Mouse (Mus musculus): ENCODE data around the gene Agpat3. TPM values are rescaled to one million over a fixed set of nuclear protein-coding genes. Genes with fewer than 3 reads are reported as not detected.
A peak's percentile ranks its signal among the peaks of the same experiment; 100 is the strongest.
"Not testable (repeated sequence)": the region's sequence is repeated elsewhere in the genome, so short reads cannot be mapped to it uniquely, and the experiment has no call there.

Agpat3 gene
- total RNA-seq, 2 experiments from 2014 or later: 204 to 227 TPM

DNA sequence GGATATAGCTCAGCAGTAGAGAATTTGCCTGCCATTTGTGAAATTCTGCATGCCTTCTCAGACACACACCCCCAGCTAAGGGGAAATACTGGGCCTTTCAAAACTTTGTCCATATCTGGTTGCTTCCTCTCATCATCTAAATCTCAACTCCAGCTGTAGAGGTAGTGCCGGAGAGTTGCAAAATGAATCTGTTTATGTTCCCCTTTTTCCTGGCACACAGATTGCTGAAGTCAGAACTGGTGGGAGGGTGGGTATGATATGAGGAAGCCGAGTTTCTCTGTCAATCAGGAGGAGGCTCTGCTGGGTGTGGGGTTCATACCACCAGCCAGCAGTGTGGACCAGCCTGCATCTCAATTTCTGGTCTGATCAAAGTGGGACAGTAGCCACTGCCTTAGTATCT is 11.8 kb upstream of the Agpat3 start:
- no peak for DNase-seq (ENCODE audit: low spot score)
- intact Hi-C loops (cut with DNase I): no loop called here

DNA sequence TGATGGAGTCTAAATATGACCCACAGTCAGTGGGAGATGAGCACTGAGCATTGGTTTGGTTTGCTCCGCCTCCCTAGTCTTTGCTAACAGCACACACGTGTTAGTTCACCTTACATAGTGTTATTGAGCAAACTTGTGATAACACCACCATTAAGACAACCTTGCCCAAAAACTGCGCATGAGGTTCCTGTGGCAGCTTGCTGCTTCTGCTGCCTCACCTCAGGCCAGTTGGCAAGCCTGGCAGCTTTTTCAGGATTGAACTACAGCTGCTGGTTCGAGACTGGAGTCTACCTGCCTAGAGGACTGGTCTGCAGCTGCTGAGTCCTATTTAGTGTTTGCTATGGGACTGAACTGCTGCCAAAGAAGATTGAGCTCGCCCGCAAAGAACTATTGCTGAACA is 11.1 kb upstream of the Agpat3 start:
- intact Hi-C loops (cut with DNase I): no loop called here
- no peak for DNase-seq (ENCODE audit: low spot score)

- intact Hi-C loops (cut with DNase I): no loop called here
- no peak for DNase-seq (ENCODE audit: low spot score)
Measured at GRCm38 (mm10) chr10:78361951-78362350, 9.7 kb upstream of the Agpat3 start.

- intact Hi-C loops (cut with DNase I): no loop called here
- no peak for DNase-seq (ENCODE audit: low spot score)
Measured at GRCm38 (mm10) chr10:78360290-78360711, 8.0 kb upstream of the Agpat3 start.

DNA sequence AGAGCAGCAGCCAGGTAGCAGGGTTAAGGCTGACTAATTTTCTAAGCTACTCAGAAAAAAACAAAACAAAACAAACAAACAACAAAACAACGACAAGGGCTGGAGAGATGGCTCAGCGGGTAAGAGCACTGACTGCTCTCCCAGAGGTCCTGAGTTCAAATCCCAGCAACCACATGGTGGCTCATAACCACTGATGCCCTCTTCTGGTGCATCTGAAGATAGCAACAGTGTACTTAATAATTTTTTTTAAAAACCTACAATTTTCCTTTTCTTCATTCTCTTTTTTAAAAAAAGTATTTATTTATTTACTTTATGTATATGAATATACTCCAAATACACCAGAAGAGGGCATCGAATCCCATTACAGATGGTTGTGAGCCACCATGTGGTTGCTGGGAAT is 6.7 kb upstream of the Agpat3 start:
- intact Hi-C loops (cut with DNase I): loop anchor here (5.0 kb wide), 1 partner anchor 37 kb away; no protein-coding TSS in a partner anchor
- DNase-seq (ENCODE audit: low spot score): not testable (repeated sequence)

GRCm38 (mm10) chr10:78358266-78358665 is 6.0 kb upstream of the Agpat3 start:
- intact Hi-C loops (cut with DNase I): loop anchor here (5.0 kb wide), 1 partner anchor 36 kb away; no protein-coding TSS in a partner anchor
- DNase-seq (ENCODE audit: low spot score): no peak

DNA sequence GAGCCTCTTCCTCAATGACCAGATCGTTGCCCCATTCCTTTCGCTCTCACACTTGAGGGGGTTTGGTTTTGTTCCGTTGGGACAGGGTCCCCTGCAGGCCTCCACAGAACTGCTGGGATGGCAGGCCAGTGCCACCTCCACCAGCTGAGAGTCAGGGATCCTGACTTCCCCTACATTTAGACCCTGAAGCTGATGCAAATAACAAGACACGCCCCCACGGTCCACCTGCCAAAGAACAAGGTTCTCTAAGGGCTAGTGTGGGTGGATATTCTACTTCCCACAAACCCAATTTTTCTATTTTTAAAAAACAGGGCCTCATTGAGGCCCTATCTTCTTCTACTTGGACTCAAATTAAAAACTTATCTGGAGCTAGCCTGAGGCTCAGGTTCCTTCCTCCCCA is 5.5 kb upstream of the Agpat3 start:
- intact Hi-C loops (cut with DNase I): loop anchor here (5.0 kb wide), 1 partner anchor 35 kb away; no protein-coding TSS in a partner anchor
- DNase-seq (ENCODE audit: low spot score): no peak

- intact Hi-C loops (cut with DNase I): loop anchor here (5.0 kb wide), 1 partner anchor 34 kb away; no protein-coding TSS in a partner anchor
- no peak for DNase-seq (ENCODE audit: low spot score)
Measured at GRCm38 (mm10) chr10:78355931-78356593, 3.8 kb upstream of the Agpat3 start.

GRCm38 (mm10) chr10:78353196-78353595 is 907 bp upstream of the Agpat3 start:
- DNase-seq (ENCODE audit: low spot score): no peak
- intact Hi-C loops (cut with DNase I): loop anchor here (5.0 kb wide), 1 partner anchor 34 kb away; no protein-coding TSS in a partner anchor

DNA sequence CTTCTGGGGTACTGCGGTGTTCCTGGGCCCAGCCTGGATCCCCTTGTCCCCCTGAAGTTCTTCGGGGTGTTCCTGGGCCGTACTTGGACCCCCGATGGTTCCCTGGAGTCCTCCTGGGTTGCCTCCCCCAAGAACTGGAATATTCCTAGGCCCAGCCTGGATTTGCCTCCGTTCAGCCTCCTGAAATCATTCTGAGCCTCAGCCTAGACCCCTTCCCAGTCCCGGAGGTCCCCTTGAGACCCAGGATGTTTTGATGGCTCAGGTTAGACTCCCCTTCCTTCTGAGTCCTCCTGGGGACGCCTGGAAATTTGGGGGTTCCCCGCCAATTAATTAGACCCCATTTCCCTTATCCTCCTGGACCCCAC is 359 bp upstream of the Agpat3 start:
- intact Hi-C loops (cut with DNase I): loop anchor here (5.0 kb wide), 1 partner anchor 35 kb away; no protein-coding TSS in a partner anchor
- no peak for DNase-seq (ENCODE audit: low spot score)

GRCm38 (mm10) chr10:78351564-78351886 is 764 bp downstream of the Agpat3 start:
- intact Hi-C loops (cut with DNase I): loop anchor here (5.0 kb wide), 1 partner anchor 36 kb away; no protein-coding TSS in a partner anchor
- no peak for DNase-seq (ENCODE audit: low spot score)

DNA sequence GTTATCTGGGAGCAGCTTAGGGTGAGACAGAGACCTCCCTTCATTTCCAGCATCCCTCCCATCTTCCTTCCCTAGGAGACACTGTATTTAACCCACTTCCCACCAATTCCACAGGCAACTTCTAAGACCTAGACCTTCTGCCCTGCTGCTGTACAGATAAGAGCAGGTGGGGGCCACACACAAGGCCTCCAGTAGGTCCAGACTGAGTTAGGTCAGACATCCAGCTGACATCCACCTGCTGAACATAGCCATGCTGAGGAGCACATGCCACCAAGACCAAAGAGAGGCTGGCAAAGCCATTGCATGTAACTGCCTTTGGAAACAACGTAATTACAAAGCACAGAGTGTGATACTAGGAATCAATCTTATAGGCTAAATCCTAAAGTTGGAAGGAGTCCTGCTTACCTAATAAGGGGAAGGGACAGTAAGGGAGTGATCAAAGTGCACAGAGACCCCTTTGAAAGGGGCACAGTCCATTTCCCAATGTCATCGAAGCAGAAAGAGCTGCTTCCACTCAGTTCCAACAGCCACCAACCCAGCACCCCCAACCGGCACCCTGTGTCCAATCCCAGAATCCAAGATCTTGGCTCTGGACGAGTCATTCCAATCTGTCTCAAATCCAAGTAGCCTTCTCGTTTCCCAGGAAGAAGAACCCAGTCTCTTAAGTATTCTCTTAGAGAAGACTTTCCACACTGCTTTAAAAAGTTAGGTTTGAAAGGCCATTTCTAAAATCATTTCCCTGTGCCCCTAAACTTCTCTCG is 1.3 kb downstream of the Agpat3 start:
- no peak for DNase-seq (ENCODE audit: low spot score)
- intact Hi-C loops (cut with DNase I): loop anchor here (5.0 kb wide), 1 partner anchor 36 kb away; no protein-coding TSS in a partner anchor

DNA sequence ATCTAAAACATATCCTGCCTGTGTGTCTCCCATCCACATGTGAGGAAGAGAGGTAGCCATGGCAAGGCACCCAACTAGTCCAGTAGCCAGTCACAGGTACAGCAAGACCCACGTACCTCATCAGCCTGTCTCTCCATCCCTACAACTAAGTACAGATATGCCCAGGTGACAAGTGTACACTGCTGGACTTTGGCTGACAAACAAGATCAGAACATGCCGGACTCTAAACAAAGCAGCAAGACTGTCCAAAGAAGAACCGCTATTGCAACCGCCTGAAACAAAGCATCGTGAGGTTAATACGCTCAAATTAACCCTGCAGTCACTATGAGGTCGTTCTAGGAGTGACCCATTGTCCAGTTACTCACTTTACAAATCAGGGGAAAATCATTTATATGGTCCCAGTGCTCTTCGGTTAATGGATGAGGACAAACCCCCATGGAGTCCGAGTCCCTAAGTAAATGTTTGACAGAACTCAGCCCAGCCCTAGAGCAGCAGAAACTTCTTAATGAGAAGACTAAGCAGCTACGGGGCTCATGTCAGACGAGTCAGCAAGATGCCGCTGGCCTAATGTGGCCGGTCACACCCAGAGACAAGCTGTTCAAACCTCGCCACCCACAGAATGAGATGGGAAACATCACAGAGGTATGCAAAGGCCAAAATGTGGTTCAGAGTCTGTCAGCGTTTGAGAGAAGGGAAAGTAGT is 2.7 kb downstream of the Agpat3 start:
- intact Hi-C loops (cut with DNase I): loop anchor here (5.0 kb wide), 1 partner anchor 38 kb away; no protein-coding TSS in a partner anchor
- no peak for DNase-seq (ENCODE audit: low spot score)

GRCm38 (mm10) chr10:78348211-78348610 is 4.1 kb downstream of the Agpat3 start:
- DNase-seq (ENCODE audit: low spot score): no peak
- intact Hi-C loops (cut with DNase I): no loop called here

DNA sequence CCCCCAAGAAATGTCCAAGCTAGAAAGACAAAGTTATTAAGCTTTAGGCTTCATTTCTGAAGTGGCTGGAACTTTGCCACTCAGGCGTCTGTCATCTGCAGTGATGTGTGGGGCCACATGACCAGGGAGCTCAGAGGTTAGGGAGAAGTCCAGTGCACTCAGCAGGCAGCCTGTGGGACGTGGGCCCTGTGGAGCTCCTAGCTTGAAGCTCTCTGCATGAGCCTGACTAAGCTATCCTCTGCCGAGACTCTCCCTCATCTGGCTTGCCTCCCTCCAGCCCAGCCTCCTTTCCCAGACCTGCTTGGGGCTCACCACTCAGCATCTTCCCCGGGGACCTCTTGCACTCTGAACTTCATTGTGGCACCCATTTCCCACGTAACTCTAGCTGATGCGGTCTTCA is 4.8 kb downstream of the Agpat3 start:
- no peak for DNase-seq (ENCODE audit: low spot score)
- intact Hi-C loops (cut with DNase I): no loop called here

DNA sequence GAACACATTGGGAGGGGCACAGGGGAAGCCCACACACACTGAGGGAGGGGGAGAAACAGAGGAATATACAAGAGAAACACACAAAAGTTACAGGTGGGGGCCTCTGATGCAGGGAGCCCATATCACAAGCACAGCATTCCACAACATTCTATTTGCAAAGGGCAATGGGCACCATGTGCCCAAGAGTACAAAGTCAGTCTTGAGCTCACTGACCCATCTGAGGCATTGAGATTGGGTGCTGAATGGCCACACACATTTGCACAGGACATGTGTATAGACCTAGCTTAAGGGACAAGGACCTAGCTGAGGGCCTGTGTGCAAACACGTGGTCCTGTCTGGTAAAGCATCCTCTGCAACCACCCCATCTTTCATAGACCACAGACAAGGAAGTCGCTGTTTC is 6.8 kb downstream of the Agpat3 start:
- intact Hi-C loops (cut with DNase I): no loop called here
- no peak for DNase-seq (ENCODE audit: low spot score)

DNA sequence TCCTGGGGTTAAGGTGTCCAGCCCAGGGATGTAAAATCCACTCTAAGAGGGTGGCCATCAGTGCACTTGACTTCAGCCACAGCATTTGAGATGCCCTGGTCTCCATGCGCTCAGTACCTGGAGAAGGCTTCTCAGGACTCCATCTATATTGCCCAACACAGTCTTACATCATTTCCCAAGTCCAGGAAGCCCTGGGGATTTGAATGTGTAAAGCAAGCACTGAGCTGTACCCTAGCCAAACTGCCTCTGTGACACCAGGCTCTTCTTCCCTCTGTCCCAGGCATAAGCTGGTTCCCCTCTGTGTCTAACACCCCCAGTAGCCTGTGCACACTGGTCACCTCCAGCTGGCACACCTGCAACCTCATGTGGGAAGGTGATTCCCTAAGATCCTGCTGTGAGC is 10.2 kb downstream of the Agpat3 start:
- intact Hi-C loops (cut with DNase I): no loop called here
- no peak for DNase-seq (ENCODE audit: low spot score)

DNA sequence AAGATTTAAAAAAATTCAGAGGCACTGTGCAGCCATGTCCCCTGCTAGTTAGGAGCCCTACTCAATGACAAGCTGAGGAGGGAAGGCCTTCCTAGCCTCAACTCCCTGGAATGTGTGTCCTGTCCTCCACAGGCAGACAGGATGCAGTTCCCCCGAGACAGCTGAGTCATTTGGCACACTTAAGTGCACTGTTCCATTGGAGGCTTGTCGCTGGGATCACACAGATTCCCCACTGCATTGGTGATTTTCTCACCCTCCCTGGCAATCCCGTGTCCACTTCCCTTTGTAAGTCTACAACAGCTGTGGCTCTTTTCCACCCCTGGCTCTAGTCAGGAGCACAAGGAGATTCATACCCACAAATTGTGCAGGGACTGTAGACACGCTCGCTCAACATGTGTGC is 14.1 kb downstream of the Agpat3 start:
- intact Hi-C loops (cut with DNase I): no loop called here
- DNase-seq (ENCODE audit: low spot score): peak; percentile 65

GRCm38 (mm10) chr10:78334923-78335561 is 17.2 kb downstream of the Agpat3 start:
- no peak for DNase-seq (ENCODE audit: low spot score)
- intact Hi-C loops (cut with DNase I): no loop called here

DNA sequence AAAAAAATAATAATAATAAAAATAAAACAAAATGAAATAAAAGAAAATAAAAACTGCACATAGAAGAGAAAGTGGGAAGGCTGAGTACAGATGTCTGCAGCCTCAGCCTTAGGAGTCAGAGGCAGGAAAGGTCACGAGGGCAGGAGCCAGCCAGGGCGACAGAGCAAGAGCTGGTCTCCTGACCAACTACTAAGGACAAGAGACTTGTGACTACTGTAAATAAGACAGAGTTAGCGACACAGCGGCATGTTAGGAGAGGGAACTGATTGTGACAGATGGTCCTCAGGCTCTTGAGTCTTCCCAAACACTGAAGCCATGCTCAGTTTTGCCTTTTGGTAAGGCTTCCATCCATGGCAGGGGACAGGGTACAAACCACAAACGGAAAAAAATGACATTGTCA is 20.7 kb downstream of the Agpat3 start:
- intact Hi-C loops (cut with DNase I): no loop called here
- DNase-seq (ENCODE audit: low spot score): no peak

All from heart, postnatal 25 days (tissue).